Mouse (Mus musculus): Measurements from ENCODE around the gene Adarb2.

- TF ChIP-seq CTCF (IDR thresholded peaks at IDR 0.05; ENCODE audit: low read depth) = no peak
- TF ChIP-seq EP300 (optimal IDR thresholded peaks at IDR 0.05) = no peak
These were observed 245.7 kb downstream of the Adarb2 start for GRCm38 (mm10) chr13:8448192-8448879.
